ENCODE assay signal across 9 mouse cellular contexts in the genomic region with DNA sequence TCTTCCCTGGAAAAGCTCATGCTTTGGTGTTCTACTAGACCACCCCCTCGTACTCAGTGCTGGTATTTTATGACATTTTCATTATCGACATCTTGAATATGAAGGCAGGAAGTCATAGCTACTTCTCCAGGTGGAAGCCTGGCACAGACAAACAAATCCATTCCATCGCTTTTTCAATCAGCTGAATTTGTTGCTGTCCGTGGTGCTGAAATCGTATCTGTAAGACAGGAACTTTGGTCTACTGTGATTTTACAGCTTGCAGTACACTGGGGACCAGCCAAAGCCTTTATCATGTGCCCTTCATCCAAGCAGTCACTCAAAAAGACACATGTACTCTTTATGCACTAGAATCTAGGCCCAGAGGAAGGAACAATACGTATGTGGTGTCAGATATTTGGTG.
A peak's percentile ranks its signal among the peaks of the same experiment; 100 is the strongest.
DNase-seq lines count a peak whose midpoint lies in the region; ATAC-seq and TF ChIP-seq lines count a peak whose summit lies in the region.
"Had no signal": no experiment of that assay in that cellular context is flagged by ENCODE, and none has a peak within 500 bp of the region (broad histone marks: within the 10 kb centered on the region; RNA-seq: fewer than 3 reads in every experiment).

No protein-coding gene starts in this region.

- H3K27me3 ChIP-seq in kidney, adult 2 months (replicated peaks; ENCODE audit: control insufficient read depth, insufficient read depth, low read length) = no peaks in the 10 kb centered on the region
- no peaks in the 10 kb centered on the region for H3K27me3 ChIP-seq in kidney, embryonic 15.5 days
- H3K27me3 ChIP-seq: neural tube, embryonic 12.5 days had no signal

- no peak overlapping the region for H3K4me2 ChIP-seq in kidney, embryonic 15.5 days
- H3K4me2 ChIP-seq: neural tube, embryonic 12.5 days had no signal

- no peaks in the 10 kb centered on the region for H3K9me3 ChIP-seq in kidney, embryonic 15.5 days (replicated peaks)
- H3K9me3 ChIP-seq: neural tube, embryonic 12.5 days had no signal

- H3K9ac ChIP-seq in kidney, embryonic 15.5 days = no peak overlapping the region
- H3K9ac ChIP-seq: neural tube, embryonic 12.5 days had no signal

- no peaks in the 10 kb centered on the region for H3K36me3 ChIP-seq in kidney, adult 2 months (ENCODE audit: control insufficient read depth, insufficient read depth, low read length)
- H3K36me3 ChIP-seq in kidney, embryonic 15.5 days = no peaks in the 10 kb centered on the region
- H3K36me3 ChIP-seq: neural tube, embryonic 12.5 days had no signal

- intact Hi-C loops in left cerebral cortex, postnatal 10 days (cut with DNase I) = no loop called here

- H3K4me3 ChIP-seq in kidney, adult 2 months (ENCODE audit: insufficient read depth, low read depth, low read length) = no peak overlapping the region
- H3K4me3 ChIP-seq in kidney, embryonic 15.5 days (replicated peaks) = no peak overlapping the region
- H3K4me3 ChIP-seq: neural tube, embryonic 12.5 days had no signal

- TF ChIP-seq POLR2A in kidney, adult 2 months (IDR thresholded peaks at IDR 0.05; ENCODE audit: low read depth, low read length) = no peak

- peak; percentile 28 for DNase-seq in kidney, adult 2 months
- DNase-seq in 3T3-L1 (ENCODE audit: low read depth, low spot score) (peak; percentile 59), adipocyte (ENCODE audit: low spot score) (peak; percentile 42)
- peak; percentile 52 for DNase-seq in hindlimb bud, embryonic 11.5 days (ENCODE audit: extremely low spot score, low read depth, low spot score)
- no peak for DNase-seq in cerebellum, postnatal 4 days (ENCODE audit: low spot score in 2 of 2)
- DNase-seq in layer of hippocampus, adult 11-12 months (ENCODE audit: low spot score) = no peak
- no peak for DNase-seq in left cerebral cortex, postnatal 10 days (ENCODE audit: extremely low spot score in 1 of 2, low spot score in 2 of 2)

- no peak for TF ChIP-seq CTCF in kidney, adult 2 months (conservative IDR thresholded peaks at IDR 0.05; ENCODE audit: insufficient read depth, insufficient read length, low read depth, low read length)

- 15% methylated on average over 6 of the region's 6 CpGs for WGBS in kidney, adult 2 months
- 16% methylated on average over 6 of the region's 6 CpGs for WGBS in kidney, embryonic 15.5 days

- no peak overlapping the region for H3K27ac ChIP-seq in kidney, adult 2 months (ENCODE audit: insufficient read depth, low read depth, low read length)
- H3K27ac ChIP-seq in kidney, embryonic 15.5 days = no peak overlapping the region
- H3K27ac ChIP-seq: neural tube, embryonic 12.5 days had no signal

- H3K4me1 ChIP-seq in kidney, adult 2 months (ENCODE audit: control insufficient read depth, insufficient read depth, low read length) = no peaks in the 10 kb centered on the region
- H3K4me1 ChIP-seq in kidney, embryonic 15.5 days = no peaks in the 10 kb centered on the region
- H3K4me1 ChIP-seq: neural tube, embryonic 12.5 days had no signal

- no peak for ATAC-seq in kidney, embryonic 15.5 days (replicated peaks; ENCODE audit: low FRiP score)

Comparison
In these comparisons a context has a peak if more than half of its experiments do, and no peak if none do; other contexts are left out.
1. DNase-seq: peak in kidney, adult 2 months (single experiment), 3T3-L1 (single experiment), adipocyte (single experiment) and hindlimb bud, embryonic 11.5 days (single experiment); none in cerebellum, postnatal 4 days (0 of 2), layer of hippocampus, adult 11-12 months (single experiment) and left cerebral cortex, postnatal 10 days (0 of 2).